Mouse (Mus musculus): ENCODE measurements around the gene Rap1gap. TPM values are rescaled to one million over a fixed set of nuclear protein-coding genes. Genes with fewer than 3 reads are reported as not detected.
A peak's percentile ranks its signal among the peaks of the same experiment; 100 is the strongest.

The Rap1gap gene
- polyA plus RNA-seq, 1 experiment from 2014 or later = 48.8 TPM

- no peak overlapping the region for H3K4me3 ChIP-seq (ENCODE audit: low read depth, low read length)
- no peaks in the 10 kb centered on the region for H3K4me1 ChIP-seq (ENCODE audit: insufficient read depth, low read depth, low read length)
- DNase-seq (ENCODE audit: low spot score) (no peak), ATAC-seq (no peak)
- no peak overlapping the region for H3K4me2 ChIP-seq (replicated peaks; ENCODE audit: low read depth, low read length)
- no peaks in the 10 kb centered on the region for H3K9me3 ChIP-seq (ENCODE audit: low read length)
- H3K27me3 ChIP-seq (replicated peaks; ENCODE audit: insufficient read depth, low read length) = no peaks in the 10 kb centered on the region
- H3K9ac ChIP-seq (replicated peaks; ENCODE audit: low read depth) = no peak overlapping the region
- H3K27ac ChIP-seq (ENCODE audit: low read length) = no peak overlapping the region
- no peaks in the 10 kb centered on the region for H3K36me3 ChIP-seq (ENCODE audit: insufficient read depth, low read length)
- TF ChIP-seq EP300 (IDR thresholded peaks at IDR 0.05) (no peak), CTCF (IDR thresholded peaks at IDR 0.05) (no peak)
- 76% methylated on average over 3 of the region's 3 CpGs for WGBS
Observed at GRCm38 (mm10) chr4:137771749-137772148, 107.2 kb downstream of the Rap1gap start.

DNA sequence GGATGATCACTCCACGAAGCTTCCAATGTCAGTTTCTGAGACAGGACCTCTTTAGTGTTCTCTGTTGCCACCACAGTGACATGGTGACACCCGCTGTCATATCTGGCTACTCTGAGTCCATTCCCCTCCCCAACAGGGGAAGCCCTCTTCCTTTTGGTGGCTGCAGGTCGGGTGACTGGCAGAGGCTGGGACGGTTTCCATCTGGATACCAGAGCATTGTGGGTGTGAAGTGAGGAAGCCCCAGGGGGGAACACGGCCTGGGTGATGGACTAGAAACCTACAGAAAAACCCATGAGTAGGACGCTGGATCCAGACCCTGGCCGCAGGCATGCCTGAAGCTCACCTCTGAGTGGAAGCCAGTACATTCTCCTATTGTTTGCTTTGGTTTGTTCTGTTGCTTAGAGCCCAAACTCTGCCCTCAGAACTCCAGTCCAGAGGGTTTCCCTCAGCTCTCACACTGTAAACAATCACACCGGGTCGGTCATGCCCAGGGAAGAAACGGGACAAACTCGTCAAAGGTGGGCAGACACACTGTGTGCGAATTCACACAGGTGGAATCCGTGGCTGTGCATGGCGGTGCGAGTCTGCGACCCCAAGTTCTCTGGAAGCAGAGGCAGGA, 108.0 kb downstream of the Rap1gap start:
- DNase-seq (ENCODE audit: low spot score) (peak; percentile 47), ATAC-seq (peak; percentile 23)
- Histone ChIP-seq H3K36me3 (ENCODE audit: insufficient read depth, low read length) (no peaks in the 10 kb centered on the region), H3K9ac (replicated peaks; ENCODE audit: low read depth) (no peak overlapping the region), H3K4me3 (ENCODE audit: low read depth, low read length) (no peak overlapping the region), H3K9me3 (ENCODE audit: low read length) (no peaks in the 10 kb centered on the region), H3K4me1 (ENCODE audit: insufficient read depth, low read depth, low read length) (no peaks in the 10 kb centered on the region), H3K27me3 (replicated peaks; ENCODE audit: insufficient read depth, low read length) (no peaks in the 10 kb centered on the region), H3K4me2 (replicated peaks; ENCODE audit: low read depth, low read length) (no peak overlapping the region), H3K27ac (ENCODE audit: low read length) (no peak overlapping the region)
- WGBS = 59% methylated on average over 16 of the region's 16 CpGs
- TF ChIP-seq CTCF (IDR thresholded peaks at IDR 0.05) (no peak), EP300 (IDR thresholded peaks at IDR 0.05) (no peak)

GRCm38 (mm10) chr4:137773369-137773899, 108.9 kb downstream of the Rap1gap start:
- H3K4me3 ChIP-seq (ENCODE audit: low read depth, low read length) = no peak overlapping the region
- no peaks in the 10 kb centered on the region for H3K27me3 ChIP-seq (replicated peaks; ENCODE audit: insufficient read depth, low read length)
- ATAC-seq (no peak), DNase-seq (ENCODE audit: low spot score) (no peak)
- 47% methylated on average over 2 of the region's 2 CpGs for WGBS
- TF ChIP-seq CTCF (IDR thresholded peaks at IDR 0.05) (no peak), EP300 (IDR thresholded peaks at IDR 0.05) (no peak)
- no peak overlapping the region for H3K27ac ChIP-seq (ENCODE audit: low read length)
- no peak overlapping the region for H3K4me2 ChIP-seq (replicated peaks; ENCODE audit: low read depth, low read length)
- H3K4me1 ChIP-seq (ENCODE audit: insufficient read depth, low read depth, low read length) = no peaks in the 10 kb centered on the region
- H3K9me3 ChIP-seq (ENCODE audit: low read length) = no peaks in the 10 kb centered on the region
- no peaks in the 10 kb centered on the region for H3K36me3 ChIP-seq (ENCODE audit: insufficient read depth, low read length)
- H3K9ac ChIP-seq (replicated peaks; ENCODE audit: low read depth) = no peak overlapping the region

GRCm38 (mm10) chr4:137774013-137774412, 109.5 kb downstream of the Rap1gap start:
- Histone ChIP-seq H3K9ac (replicated peaks; ENCODE audit: low read depth) (no peak overlapping the region), H3K4me3 (ENCODE audit: low read depth, low read length) (no peak overlapping the region), H3K27me3 (replicated peaks; ENCODE audit: insufficient read depth, low read length) (no peaks in the 10 kb centered on the region), H3K4me1 (ENCODE audit: insufficient read depth, low read depth, low read length) (no peaks in the 10 kb centered on the region), H3K27ac (ENCODE audit: low read length) (no peak overlapping the region), H3K4me2 (replicated peaks; ENCODE audit: low read depth, low read length) (no peak overlapping the region), H3K36me3 (ENCODE audit: insufficient read depth, low read length) (no peaks in the 10 kb centered on the region), H3K9me3 (ENCODE audit: low read length) (no peaks in the 10 kb centered on the region)
- no peak for ATAC-seq
- TF ChIP-seq EP300 (IDR thresholded peaks at IDR 0.05) = no peak
- no peak for TF ChIP-seq CTCF (IDR thresholded peaks at IDR 0.05)
- DNase-seq (ENCODE audit: low spot score) = no peak
- 68% methylated on average over 5 of the region's 5 CpGs for WGBS

GRCm38 (mm10) chr4:137774505-137774904, 110.0 kb downstream of the Rap1gap start:
- H3K4me1 ChIP-seq (ENCODE audit: insufficient read depth, low read depth, low read length) = no peaks in the 10 kb centered on the region
- H3K4me3 ChIP-seq (ENCODE audit: low read depth, low read length) = no peak overlapping the region
- H3K27me3 ChIP-seq (replicated peaks; ENCODE audit: insufficient read depth, low read length) = no peaks in the 10 kb centered on the region
- WGBS = 82% methylated on average over 6 of the region's 6 CpGs
- no peaks in the 10 kb centered on the region for H3K36me3 ChIP-seq (ENCODE audit: insufficient read depth, low read length)
- H3K4me2 ChIP-seq (replicated peaks; ENCODE audit: low read depth, low read length) = no peak overlapping the region
- no peak overlapping the region for H3K9ac ChIP-seq (replicated peaks; ENCODE audit: low read depth)
- H3K9me3 ChIP-seq (ENCODE audit: low read length) = no peaks in the 10 kb centered on the region
- no peak for ATAC-seq
- no peak overlapping the region for H3K27ac ChIP-seq (ENCODE audit: low read length)
- no peak for DNase-seq (ENCODE audit: low spot score)
- no peak for TF ChIP-seq CTCF (IDR thresholded peaks at IDR 0.05)
- TF ChIP-seq EP300 (IDR thresholded peaks at IDR 0.05) = no peak

- H3K4me3 ChIP-seq (ENCODE audit: low read depth, low read length) = no peak overlapping the region
Observed at GRCm38 (mm10) chr4:137777866-137778265, 113.3 kb downstream of the Rap1gap start.

More at GRCm38 (mm10) chr4:137777866-137778265, 113.3 kb downstream of the Rap1gap start:
- Histone ChIP-seq H3K4me1 (ENCODE audit: insufficient read depth, low read depth, low read length) (no peaks in the 10 kb centered on the region), H3K27me3 (replicated peaks; ENCODE audit: insufficient read depth, low read length) (no peaks in the 10 kb centered on the region), H3K36me3 (ENCODE audit: insufficient read depth, low read length) (no peaks in the 10 kb centered on the region), H3K9me3 (ENCODE audit: low read length) (no peaks in the 10 kb centered on the region), H3K27ac (ENCODE audit: low read length) (no peak overlapping the region), H3K9ac (replicated peaks; ENCODE audit: low read depth) (no peak overlapping the region), H3K4me2 (replicated peaks; ENCODE audit: low read depth, low read length) (no peak overlapping the region)
- TF ChIP-seq EP300 (IDR thresholded peaks at IDR 0.05) (no peak), CTCF (IDR thresholded peaks at IDR 0.05) (no peak)
- ATAC-seq = no peak
- no peak for DNase-seq (ENCODE audit: low spot score)
- WGBS = 87% methylated on average over 4 of the region's 4 CpGs
